Mouse (Mus musculus): ENCODE data around the gene Cfap299. TPM values are rescaled to one million over a fixed set of nuclear protein-coding genes. Genes with fewer than 3 reads are reported as not detected.

Gene Cfap299
- total RNA-seq, 2 experiments from 2014 or later = 0.64 TPM; not detected in 1

GRCm38 (mm10) chr5:98498317-98498716 is 169.2 kb downstream of the Cfap299 start:
- TF ChIP-seq CTCF (conservative IDR thresholded peaks at IDR 0.05) = no peak
- no peak for DNase-seq (ENCODE audit: low spot score in 2 of 2)
- H3K4me3 ChIP-seq = no peak overlapping the region
- no peak overlapping the region for H3K27ac ChIP-seq

GRCm38 (mm10) chr5:98516214-98516613 is 187.1 kb downstream of the Cfap299 start:
- H3K4me3 ChIP-seq = no peak overlapping the region
- no peak overlapping the region for H3K27ac ChIP-seq
- DNase-seq (ENCODE audit: low spot score in 2 of 2) = no peak
- no peak for TF ChIP-seq CTCF (conservative IDR thresholded peaks at IDR 0.05)

- no peak overlapping the region for H3K4me3 ChIP-seq
- no peak for DNase-seq (ENCODE audit: low spot score in 2 of 2)
- H3K27ac ChIP-seq = no peak overlapping the region
- no peak for TF ChIP-seq CTCF (conservative IDR thresholded peaks at IDR 0.05)
Measured at GRCm38 (mm10) chr5:98520118-98520517, 191.0 kb downstream of the Cfap299 start.

- no peak overlapping the region for H3K27ac ChIP-seq
- no peak for TF ChIP-seq CTCF (conservative IDR thresholded peaks at IDR 0.05)
- DNase-seq (ENCODE audit: low spot score in 2 of 2) = peak in 1 of 2 experiments; percentile 1
- no peak overlapping the region for H3K4me3 ChIP-seq
Measured at GRCm38 (mm10) chr5:98522270-98522977, 193.3 kb downstream of the Cfap299 start.

- no peak overlapping the region for H3K27ac ChIP-seq
- no peak for DNase-seq (ENCODE audit: low spot score in 2 of 2)
- no peak overlapping the region for H3K4me3 ChIP-seq
- no peak for TF ChIP-seq CTCF (conservative IDR thresholded peaks at IDR 0.05)
Measured at GRCm38 (mm10) chr5:98523050-98523449, 193.9 kb downstream of the Cfap299 start.

GRCm38 (mm10) chr5:98523783-98524182 is 194.7 kb downstream of the Cfap299 start:
- TF ChIP-seq CTCF (conservative IDR thresholded peaks at IDR 0.05) = no peak
- H3K4me3 ChIP-seq = no peak overlapping the region
- no peak for DNase-seq (ENCODE audit: low spot score in 2 of 2)
- H3K27ac ChIP-seq = no peak overlapping the region

- TF ChIP-seq CTCF (conservative IDR thresholded peaks at IDR 0.05) = no peak; the same call in none of the 2 replicates
- DNase-seq (ENCODE audit: low spot score in 2 of 2) = no peak
- Histone ChIP-seq H3K27ac (no peak overlapping the region), H3K4me3 (no peak overlapping the region)
Measured at GRCm38 (mm10) chr5:98541333-98541732, 212.2 kb downstream of the Cfap299 start.

GRCm38 (mm10) chr5:98550285-98550684 is 221.2 kb downstream of the Cfap299 start:
- Histone ChIP-seq H3K27ac (no peak overlapping the region), H3K4me3 (no peak overlapping the region)
- no peak for TF ChIP-seq CTCF (conservative IDR thresholded peaks at IDR 0.05)
- DNase-seq (ENCODE audit: low spot score in 2 of 2) = no peak

GRCm38 (mm10) chr5:98550873-98551272 is 221.8 kb downstream of the Cfap299 start:
- Histone ChIP-seq H3K4me3 (no peak overlapping the region), H3K27ac (no peak overlapping the region)
- DNase-seq (ENCODE audit: low spot score in 2 of 2) = no peak
- no peak for TF ChIP-seq CTCF (conservative IDR thresholded peaks at IDR 0.05)

GRCm38 (mm10) chr5:98552395-98552794 is 223.3 kb downstream of the Cfap299 start, which contains the start of gene Gm11111:
Gene Gm11111 (plus strand): TSS chr5:98552695.
- TF ChIP-seq CTCF (conservative IDR thresholded peaks at IDR 0.05) = no peak
- Histone ChIP-seq H3K4me3 (no peak within 1 kb of the TSS), H3K27ac (no peak within 1 kb of the TSS)
- no peak for DNase-seq (ENCODE audit: low spot score in 2 of 2)

- Histone ChIP-seq H3K27ac (no peak overlapping the region), H3K4me3 (no peak overlapping the region)
- TF ChIP-seq CTCF (conservative IDR thresholded peaks at IDR 0.05) = no peak
- DNase-seq (ENCODE audit: low spot score in 2 of 2) = no peak
Measured at GRCm38 (mm10) chr5:98552811-98553601, 223.9 kb downstream of the Cfap299 start.

GRCm38 (mm10) chr5:98561301-98561700 is 232.2 kb downstream of the Cfap299 start:
- H3K27ac ChIP-seq = no peak overlapping the region
- no peak for DNase-seq (ENCODE audit: low spot score in 2 of 2)
- no peak for TF ChIP-seq CTCF (conservative IDR thresholded peaks at IDR 0.05)
- H3K4me3 ChIP-seq = no peak overlapping the region

GRCm38 (mm10) chr5:98562806-98563205 is 233.7 kb downstream of the Cfap299 start:
- Histone ChIP-seq H3K4me3 (no peak overlapping the region), H3K27ac (no peak overlapping the region)
- TF ChIP-seq CTCF (conservative IDR thresholded peaks at IDR 0.05) = no peak
- DNase-seq (ENCODE audit: low spot score in 2 of 2) = no peak

All from layer of hippocampus, adult 2 months (tissue).